Mouse (Mus musculus) ES-E14 (cell line): ENCODE results near the gene Gnai3. TPM values are rescaled to one million over a fixed set of nuclear protein-coding genes. Genes with fewer than 3 reads are reported as not detected.

Experiments
- DNase-seq: peaks from one replicate; pipeline ENCODE4 v3.0.0-alpha.2; 2013; ENCODE audit warnings: low read depth, low spot score
- H3K27ac ChIP-seq: 2 replicates; pipeline ENCODE4 v1.5.1; 2012; ENCODE audit warnings: low read depth, mild to moderate bottlenecking, low read length, moderate library complexity, mixed read lengths; ENCODE audit not compliant: poor library complexity, insufficient read depth, severe bottlenecking
- H3K36me3 ChIP-seq: 2 replicates; pipeline ENCODE4 v1.6.1; 2012; ENCODE audit warnings: mild to moderate bottlenecking, low read length, moderate library complexity, mixed read lengths; ENCODE audit not compliant: control insufficient read depth, poor library complexity, insufficient read depth, severe bottlenecking
- H3K4me1 ChIP-seq, 2 experiments: fragments of 150-350 bp in 1 of 2; sonication (generic) in 1 of 2; 2 replicates each; pipeline ENCODE4 v1.6.1; 2012; ENCODE audit warnings: low read length in 2 of 2, mild to moderate bottlenecking in 1 of 2, mixed read lengths in 1 of 2; ENCODE audit not compliant: control insufficient read depth in 2 of 2, insufficient read depth in 2 of 2, poor library complexity in 1 of 2
- H3K4me3 ChIP-seq, 2 experiments: fragments of 150-350 bp in 1 of 2; sonication (generic) in 1 of 2; 2 replicates each; pipeline ENCODE4 v1.5.1; 2012; ENCODE audit warnings: low read length in 2 of 2, low read depth in 1 of 2, mild to moderate bottlenecking in 1 of 2, mixed read lengths in 1 of 2; ENCODE audit not compliant: insufficient read depth in 1 of 2, poor library complexity in 1 of 2, severe bottlenecking in 1 of 2
- H3K9ac ChIP-seq: 2 replicates; pipeline ENCODE4 v1.6.1; 2012; ENCODE audit warnings: low read depth, mild to moderate bottlenecking, low read length, mixed read lengths; ENCODE audit not compliant: poor library complexity, insufficient read depth, severe bottlenecking
- H3K9me3 ChIP-seq: fragments of 150-350 bp; sonication (generic); 2 replicates; pipeline ENCODE4 v1.6.1; 2012; ENCODE audit warnings: low read depth, mild to moderate bottlenecking, low read length; ENCODE audit not compliant: control insufficient read depth, insufficient read depth
- CHD2 ChIP-seq: IDR thresholded peaks from 2 replicates; pipeline ENCODE4 v1.6.1; 2014; ENCODE audit warnings: mild to moderate bottlenecking, low read depth, low read length, inconsistent platforms
- HCFC1 ChIP-seq: IDR thresholded peaks from 2 replicates; pipeline ENCODE4 v1.6.1; 2012; ENCODE audit warnings: low read length, inconsistent platforms, borderline replicate concordance; ENCODE audit not compliant: insufficient read depth
- MAFK ChIP-seq: IDR thresholded peaks from 2 replicates; pipeline ENCODE4 v1.6.1; 2014; ENCODE audit warnings: mild to moderate bottlenecking, low read depth, low read length, inconsistent platforms; ENCODE audit not compliant: insufficient read depth
- ZC3H11A ChIP-seq: IDR thresholded peaks from 2 replicates; pipeline ENCODE4 v1.6.1; 2012; ENCODE audit warnings: low read depth, mild to moderate bottlenecking, inconsistent platforms, low read length, borderline replicate concordance
- ZNF384 ChIP-seq: IDR thresholded peaks from 2 replicates; pipeline ENCODE4 v1.6.1; 2012; ENCODE audit warnings: low read depth, low read length, inconsistent platforms
- in situ Hi-C, 2 experiments: fragments of 600-800 bp; cut with MboI; formaldehyde crosslinking; loops; one replicate each; pipeline ENCODE4 v1.15.1; 2025; ENCODE audit warnings: low sequenced_read_pairs in 2 of 2, inconsistent platforms in 1 of 2; ENCODE audit not compliant: unreplicated experiment in 2 of 2
- total RNA-seq: library from RNA; depleted of rRNA; stranded (reverse); fragments of 300-350 nt; gene quantifications from 2 replicates; pipeline ENCODE4 v1.2.3, GENCODE M21; 2012

Gnai3 gene
- total RNA-seq, 1 experiment: 84.3 TPM

- DNase-seq: no peak
- H3K36me3 ChIP-seq: no peaks in the 10 kb centered on the region; the same call in 1 of the 2 replicates
Measured at GRCm38 (mm10) chr3:108094146-108094545, 51.8 kb downstream of the Gnai3 start.

DNA sequence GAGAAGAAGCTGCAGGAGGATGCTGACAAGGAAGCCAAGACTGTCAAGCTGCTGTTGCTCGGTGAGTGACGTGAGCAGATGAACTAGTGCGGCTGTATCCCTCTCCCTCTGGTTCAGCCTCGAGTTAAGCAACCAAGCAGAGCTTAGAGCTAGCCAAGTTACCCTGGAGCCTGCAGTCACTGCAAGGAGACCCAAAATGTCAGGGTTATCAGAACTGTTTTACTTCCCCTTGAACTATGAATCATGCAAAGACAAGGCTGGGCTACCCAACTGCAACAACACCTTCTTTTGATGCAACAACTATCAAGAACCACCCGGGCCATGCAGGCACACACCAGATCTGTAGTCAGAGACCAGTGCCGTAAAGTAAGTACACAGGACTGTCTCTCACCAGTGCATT lies 52.6 kb downstream of the Gnai3 start:
- no peaks in the 10 kb centered on the region for H3K9me3 ChIP-seq
- peaks cover 2 to 10% of the 10 kb centered on the region in 2 experiments; a peak in 2 of 4 replicates for H3K4me1 ChIP-seq
- no peak overlapping the region for H3K27ac ChIP-seq
- H3K36me3 ChIP-seq: no peaks in the 10 kb centered on the region; the same call in 1 of the 2 replicates
- in situ Hi-C loops: no loop called here
- H3K9ac ChIP-seq: no peak overlapping the region
- H3K4me3 ChIP-seq: no peak overlapping the region
- DNase-seq: no peak
- no peak for TF ChIP-seq ZNF384
- TF ChIP-seq CHD2: no peak
- TF ChIP-seq HCFC1: no peak
- no peak for TF ChIP-seq ZC3H11A
- TF ChIP-seq MAFK: no peak

More at GRCm38 (mm10) chr3:108094146-108094545, 51.8 kb downstream of the Gnai3 start:
- Histone ChIP-seq H3K9me3 (no peaks in the 10 kb centered on the region), H3K27ac (no peak overlapping the region), H3K9ac (no peak overlapping the region), H3K4me1 (peaks cover 0 to 6% of the 10 kb centered on the region in 2 experiments; a peak in 2 of 4 replicates), H3K4me3 (no peak overlapping the region)
- TF ChIP-seq MAFK (no peak), ZNF384 (no peak), HCFC1 (no peak), CHD2 (no peak), ZC3H11A (no peak)
- in situ Hi-C loops: no loop called here

DNA sequence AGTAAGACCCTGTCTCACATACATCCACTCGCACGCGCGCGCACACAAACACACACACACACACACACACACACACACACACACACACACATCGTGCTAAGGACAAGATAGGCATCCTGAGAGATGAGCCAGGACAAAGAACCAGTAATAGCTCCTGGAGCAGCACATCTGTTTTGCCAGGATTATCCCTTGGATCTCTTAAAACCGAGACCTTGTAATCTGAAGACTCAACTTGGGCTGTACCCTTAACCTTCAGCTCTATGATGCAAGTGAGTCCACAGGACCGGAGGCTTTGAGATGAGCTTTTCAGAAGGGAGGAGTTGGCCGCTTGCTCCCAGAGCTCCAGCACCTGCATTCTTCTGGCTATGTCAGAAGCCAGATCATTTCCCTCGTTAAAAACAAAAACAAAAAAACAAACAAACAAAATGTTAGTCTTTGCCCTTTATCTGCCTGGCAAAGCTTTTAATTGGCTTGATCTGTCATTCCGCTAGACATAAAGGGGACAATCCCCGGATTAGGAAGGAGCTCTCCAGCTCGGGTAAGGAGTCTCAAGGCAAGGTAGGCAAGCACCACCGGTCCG lies 53.3 kb downstream of the Gnai3 start, which contains the start of gene Gnat2:
Gene Gnat2, plus strand, starts transcription at position 254 of the 580 bp plus-strand sequence.
- TF ChIP-seq HCFC1: no peak
- no peaks in the 10 kb centered on the region; the same call in 1 of the 2 replicates for H3K36me3 ChIP-seq
- in situ Hi-C loops: no loop called here
- no peak for DNase-seq
- no peak within 1 kb of the TSS for H3K27ac ChIP-seq
- no peaks in the 10 kb centered on the region for H3K9me3 ChIP-seq
- H3K4me1 ChIP-seq: peaks cover 2 to 10% of the 10 kb centered on the region in 2 experiments; a peak in 2 of 4 replicates
- H3K4me3 ChIP-seq: no peak within 1 kb of the TSS
- no peak within 1 kb of the TSS for H3K9ac ChIP-seq

GRCm38 (mm10) chr3:108092030-108092429 lies 53.9 kb downstream of the Gnai3 start:
- no peaks in the 10 kb centered on the region; the same call in 1 of the 2 replicates for H3K36me3 ChIP-seq
- no peak overlapping the region for H3K9ac ChIP-seq
- H3K4me1 ChIP-seq: peaks cover 4 to 13% of the 10 kb centered on the region in 2 experiments; a peak in 2 of 4 replicates
- DNase-seq: no peak
- H3K27ac ChIP-seq: no peak overlapping the region
- H3K4me3 ChIP-seq: no peak overlapping the region
- TF ChIP-seq ZNF384: no peak
- no peak for TF ChIP-seq ZC3H11A
- TF ChIP-seq MAFK: no peak
- TF ChIP-seq CHD2: no peak
- TF ChIP-seq HCFC1: no peak
- H3K9me3 ChIP-seq: no peaks in the 10 kb centered on the region
- in situ Hi-C loops: no loop called here

DNA sequence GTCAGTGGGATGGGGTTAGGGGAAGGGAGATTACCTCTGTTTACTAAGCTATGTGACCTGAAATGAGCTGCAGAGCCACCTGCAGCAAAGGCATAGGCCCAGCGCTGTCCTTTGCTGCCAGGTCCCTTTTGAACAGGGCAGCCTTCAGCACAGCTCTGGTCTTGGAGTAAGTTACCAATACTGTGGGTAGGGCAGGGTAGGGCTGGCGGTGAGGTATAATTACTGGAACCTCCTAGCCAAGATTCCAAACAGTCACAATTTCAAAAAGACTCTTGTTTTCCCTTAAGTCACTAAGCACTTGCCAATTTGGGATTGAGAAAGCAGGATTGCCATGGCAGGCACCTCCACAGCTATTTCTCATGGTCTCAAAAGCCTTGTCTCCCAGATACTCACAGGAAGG lies 55.4 kb downstream of the Gnai3 start:
- H3K9ac ChIP-seq: no peak overlapping the region
- H3K27ac ChIP-seq: no peak overlapping the region
- no peak for TF ChIP-seq ZNF384
- no peak for TF ChIP-seq MAFK
- no peak for TF ChIP-seq CHD2
- no peak for TF ChIP-seq ZC3H11A
- no peak for TF ChIP-seq HCFC1
- H3K9me3 ChIP-seq: no peaks in the 10 kb centered on the region
- H3K4me3 ChIP-seq: no peak overlapping the region
- no peak for DNase-seq
- H3K36me3 ChIP-seq: no peaks in the 10 kb centered on the region; the same call in 1 of the 2 replicates
- in situ Hi-C loops: no loop called here
- peaks cover 4 to 13% of the 10 kb centered on the region in 2 experiments; a peak in 2 of 4 replicates for H3K4me1 ChIP-seq
